Mouse (Mus musculus) G1E (cell line): ENCODE results near the gene Asmt. TPM values are rescaled to one million over a fixed set of nuclear protein-coding genes. Genes with fewer than 3 reads are reported as not detected.

Experiments
- ATAC-seq: 2 replicates; pipeline ENCODE4 v1.8.0; 2016; ENCODE audit warnings: mild to moderate bottlenecking; ENCODE audit not compliant: insufficient number of reproducible peaks, poor library complexity, low FRiP score, severe bottlenecking; ENCODE audit errors: extremely low read depth
- DNase-seq: peaks from one replicate; pipeline ENCODE4 v3.0.0; 2012; ENCODE audit warnings: low spot score
- H3K27me3 ChIP-seq: 2 replicates; pipeline ENCODE4 v1.6.1; 2012; ENCODE audit warnings: mild to moderate bottlenecking, low read length, inconsistent platforms; ENCODE audit not compliant: insufficient read depth
- H3K36me3 ChIP-seq: replicated peaks from 2 replicates; pipeline ENCODE3; 2012; ENCODE audit warnings: mild to moderate bottlenecking, inconsistent platforms
- H3K4me1 ChIP-seq: 2 replicates; pipeline ENCODE4 v1.6.1; 2012; ENCODE audit warnings: low read depth, low read length, inconsistent platforms, mixed read lengths; ENCODE audit not compliant: insufficient read depth
- H3K4me3 ChIP-seq: 2 replicates; pipeline ENCODE4 v1.5.1; 2012; ENCODE audit warnings: low read depth, mild to moderate bottlenecking, inconsistent platforms, low read length, moderate library complexity, mixed read lengths
- H3K9me3 ChIP-seq: replicated peaks from 2 replicates; pipeline ENCODE4 v1.6.1; 2012; ENCODE audit warnings: inconsistent platforms
- CTCF ChIP-seq: IDR thresholded peaks from 2 replicates; pipeline ENCODE4 v1.5.1; 2012; ENCODE audit warnings: low read depth, low read length, inconsistent platforms, mixed read lengths
- GATA1 ChIP-seq: IDR thresholded peaks from 2 replicates; pipeline ENCODE4 v1.6.1; 2012; ENCODE audit warnings: borderline replicate concordance, low read length, inconsistent platforms, mixed read lengths
- GATA2 ChIP-seq: IDR thresholded peaks from 2 replicates; pipeline ENCODE4 v1.6.1; 2012; ENCODE audit warnings: low read depth, low read length, inconsistent platforms, borderline replicate concordance
- POLR2AphosphoS5 ChIP-seq: IDR thresholded peaks from 2 replicates; pipeline ENCODE4 v1.6.1; 2012; ENCODE audit warnings: low read depth, low read length, inconsistent platforms; ENCODE audit not compliant: insufficient replicate concordance
- TAL1 ChIP-seq: conservative IDR thresholded peaks from 2 replicates; pipeline ENCODE4 v1.6.1; 2012; ENCODE audit warnings: low read depth, low read length, inconsistent platforms, mixed read lengths
- polyA plus RNA-seq: library from polyadenylated mRNA; stranded (reverse); fragments of >175 nt; gene quantifications from 2 replicates; pipeline ENCODE4 v1.2.3, GENCODE M21; 2012
- total RNA-seq, 2 experiments: library from RNA; stranded (forward) in 1 of 2; stranded (reverse) in 1 of 2; fragments of 200-1000 nt in 1 of 2; fragments of >200 nt in 1 of 2; fragmentation: Nextera tagmentation in 1 of 2; gene quantifications; 2 replicates each; pipeline ENCODE4 v1.2.3; 2014 to 2017

The Asmt gene
- total and polyA plus RNA-seq, 3 experiments = 0.08 TPM; not detected in 2

DNA sequence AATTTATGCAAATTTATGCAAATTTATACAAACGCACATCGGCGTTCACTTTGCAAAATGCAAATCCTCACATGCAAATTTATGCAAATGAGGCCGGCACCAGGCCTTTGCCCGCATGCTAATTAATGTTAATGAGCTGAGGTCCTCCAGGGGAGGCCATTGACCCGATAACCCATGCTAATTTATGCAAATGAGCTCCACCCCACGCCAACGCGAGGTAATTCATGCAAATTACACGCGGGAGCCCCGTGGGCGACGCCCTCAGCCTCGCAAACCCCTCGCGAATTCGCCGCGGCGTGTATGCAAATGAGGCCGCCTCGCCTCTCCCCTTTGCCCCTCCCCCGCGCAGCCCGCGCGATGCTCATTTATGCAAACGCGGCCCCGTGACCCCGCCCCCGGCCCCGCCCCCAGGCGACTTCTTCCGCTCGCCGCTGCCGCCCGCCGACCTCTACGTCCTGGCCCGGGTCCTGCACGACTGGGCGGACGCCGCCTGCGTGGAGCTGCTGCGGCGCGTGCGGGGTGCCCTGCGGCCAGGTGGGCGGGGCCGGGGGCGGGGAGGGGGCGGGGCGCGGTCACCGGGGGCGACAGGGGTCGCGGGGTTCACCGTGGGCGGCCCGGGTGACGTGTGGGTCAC, 4.3 kb downstream of the Asmt start:
- H3K4me1 ChIP-seq = no peaks in the 10 kb centered on the region
- DNase-seq (no peak), ATAC-seq (no peak)
- TF ChIP-seq TAL1 (no peak), CTCF (no peak), GATA1 (no peak), GATA2 (no peak), POLR2AphosphoS5 (no peak)
- H3K4me3 ChIP-seq = no peak overlapping the region; the same call in 1 of the 2 replicates
- peaks cover 54% of the 10 kb centered on the region for H3K9me3 ChIP-seq
- peaks cover 21% of the 10 kb centered on the region for H3K36me3 ChIP-seq
- H3K27me3 ChIP-seq = no peaks in the 10 kb centered on the region

DNA sequence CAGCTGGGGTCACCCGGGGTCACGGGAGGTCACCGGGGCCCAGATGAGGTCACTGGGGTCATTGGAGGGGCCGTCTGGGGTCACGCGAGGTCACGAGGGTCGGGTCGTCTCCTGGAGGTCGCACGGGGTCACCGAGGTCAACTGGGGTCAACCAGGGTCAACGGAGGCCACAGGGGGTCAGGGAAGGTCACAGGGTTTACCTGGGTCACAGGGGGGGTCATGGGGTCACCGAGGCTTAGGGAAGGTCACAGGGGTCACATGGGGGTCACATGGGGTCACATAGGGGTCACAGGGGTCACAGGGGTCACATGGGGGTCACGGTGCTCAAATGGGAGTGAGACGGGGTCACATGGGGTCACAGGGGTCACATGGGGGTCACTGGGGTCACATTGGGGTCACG, 4.8 kb downstream of the Asmt start:
- ATAC-seq = no peak
- DNase-seq = no peak
- H3K9me3 ChIP-seq = peaks cover 54% of the 10 kb centered on the region
- no peaks in the 10 kb centered on the region for H3K4me1 ChIP-seq
- H3K27me3 ChIP-seq = no peaks in the 10 kb centered on the region
- H3K4me3 ChIP-seq = no peak overlapping the region; the same call in 1 of the 2 replicates
- peaks cover 21% of the 10 kb centered on the region for H3K36me3 ChIP-seq
- TF ChIP-seq GATA1 (no peak), GATA2 (no peak), POLR2AphosphoS5 (no peak), TAL1 (no peak), CTCF (no peak)

DNA sequence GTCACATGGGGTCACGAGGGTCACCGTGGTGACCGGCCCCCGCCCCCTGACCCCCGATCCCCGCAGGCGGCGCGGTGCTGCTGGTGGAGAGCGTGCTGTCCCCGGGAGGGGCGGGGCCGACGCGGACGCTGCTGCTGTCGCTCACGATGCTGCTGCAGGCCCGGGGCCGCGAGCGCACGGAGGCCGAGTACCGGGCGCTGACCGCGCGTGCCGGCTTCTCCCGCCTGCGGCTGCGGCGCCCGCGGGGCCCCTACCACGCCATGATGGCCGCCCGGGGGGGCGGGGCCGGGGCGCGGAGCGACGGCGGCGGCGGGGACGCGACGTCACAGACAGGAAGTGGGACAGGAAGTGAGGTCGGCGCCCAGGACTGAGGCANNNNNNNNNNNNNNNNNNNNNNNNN, 5.2 kb downstream of the Asmt start:
- no peak for DNase-seq
- Histone ChIP-seq H3K4me3 (no peak overlapping the region; the same call in 1 of the 2 replicates), H3K9me3 (peaks cover 52% of the 10 kb centered on the region), H3K36me3 (peaks cover 18% of the 10 kb centered on the region), H3K4me1 (no peaks in the 10 kb centered on the region), H3K27me3 (no peaks in the 10 kb centered on the region)
- TF ChIP-seq POLR2AphosphoS5 (no peak), GATA2 (no peak), CTCF (no peak), GATA1 (no peak), TAL1 (no peak)
- ATAC-seq = no peak
